ENCODE assay signal across 11 mouse cellular contexts in the genomic region with DNA sequence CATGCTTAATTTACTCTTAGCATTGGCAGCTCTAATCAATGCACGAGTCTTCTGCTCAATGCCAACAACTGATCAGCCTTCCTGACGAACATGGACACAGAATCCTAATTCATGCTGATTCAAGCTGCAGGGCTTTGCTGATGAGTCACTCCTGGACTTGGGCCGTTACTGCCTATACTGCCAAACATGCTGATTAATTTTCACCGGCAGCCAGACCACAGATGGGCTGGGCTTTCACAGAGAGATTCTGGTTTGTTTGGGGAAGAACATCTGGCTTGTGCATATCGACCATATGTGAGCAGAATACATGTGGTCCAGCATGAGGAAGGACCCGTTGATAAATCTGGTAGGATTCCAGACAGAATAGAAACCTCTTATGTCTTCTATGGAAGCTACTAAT.
A peak's percentile ranks its signal among the peaks of the same experiment; 100 is the strongest.
DNase-seq lines count a peak whose midpoint lies in the region; ATAC-seq and TF ChIP-seq lines count a peak whose summit lies in the region.
"Had no signal": no experiment of that assay in that cellular context is flagged by ENCODE, and none has a peak within 500 bp of the region (broad histone marks: within the 10 kb centered on the region; RNA-seq: fewer than 3 reads in every experiment).

No protein-coding gene starts in this region.

- WGBS in embryonic facial prominence, embryonic 14.5 days = 47% methylated on average over 6 of the region's 6 CpGs
- WGBS in embryonic facial prominence, embryonic 10.5 days = 81% methylated on average over 6 of the region's 6 CpGs
- WGBS in lung, embryonic 15.5 days = 42% methylated on average over 6 of the region's 6 CpGs
- WGBS in lung, postnatal 0 days = 58% methylated on average over 6 of the region's 6 CpGs

- no peak overlapping the region for H3K4me3 ChIP-seq in embryonic facial prominence, embryonic 14.5 days (ENCODE audit: low read depth, low read length)
- H3K4me3 ChIP-seq in embryonic facial prominence, embryonic 10.5 days = no peak overlapping the region
- no peak overlapping the region for H3K4me3 ChIP-seq in lung, embryonic 15.5 days
- H3K4me3 ChIP-seq in lung, postnatal 0 days (ENCODE audit: low read depth, low read length) = no peak overlapping the region
- H3K4me3 ChIP-seq: liver, embryonic 15.5 days; neural tube, embryonic 12.5 days had no signal

- no peak for TF ChIP-seq CTCF in lung, postnatal 0 days (IDR thresholded peaks at IDR 0.05)

- no peaks in the 10 kb centered on the region for H3K27me3 ChIP-seq in embryonic facial prominence, embryonic 14.5 days (replicated peaks; ENCODE audit: control insufficient read depth, insufficient read depth, low read length)
- H3K27me3 ChIP-seq in embryonic facial prominence, embryonic 10.5 days (replicated peaks; ENCODE audit: low read depth, poor library complexity, severe bottlenecking) = no peaks in the 10 kb centered on the region
- H3K27me3 ChIP-seq in lung, embryonic 15.5 days = no peaks in the 10 kb centered on the region
- no peaks in the 10 kb centered on the region for H3K27me3 ChIP-seq in lung, postnatal 0 days (replicated peaks; ENCODE audit: insufficient read depth, low read length)
- H3K27me3 ChIP-seq: liver, embryonic 15.5 days; neural tube, embryonic 12.5 days had no signal

- no peaks in the 10 kb centered on the region for H3K4me1 ChIP-seq in embryonic facial prominence, embryonic 14.5 days (ENCODE audit: control insufficient read depth, insufficient read depth, low read length)
- H3K4me1 ChIP-seq in embryonic facial prominence, embryonic 10.5 days = no peaks in the 10 kb centered on the region
- no peaks in the 10 kb centered on the region for H3K4me1 ChIP-seq in lung, embryonic 15.5 days
- no peaks in the 10 kb centered on the region for H3K4me1 ChIP-seq in lung, postnatal 0 days (ENCODE audit: insufficient read depth, low read depth, low read length)
- H3K4me1 ChIP-seq: liver, embryonic 15.5 days; neural tube, embryonic 12.5 days had no signal

- no peaks in the 10 kb centered on the region for H3K36me3 ChIP-seq in embryonic facial prominence, embryonic 14.5 days (ENCODE audit: control insufficient read depth, insufficient read depth, low read length)
- H3K36me3 ChIP-seq in embryonic facial prominence, embryonic 10.5 days (replicated peaks) = no peaks in the 10 kb centered on the region
- no peaks in the 10 kb centered on the region for H3K36me3 ChIP-seq in lung, embryonic 15.5 days
- H3K36me3 ChIP-seq in lung, postnatal 0 days (ENCODE audit: insufficient read depth, low read length) = no peaks in the 10 kb centered on the region
- H3K36me3 ChIP-seq: liver, embryonic 15.5 days; neural tube, embryonic 12.5 days had no signal

- H3K4me2 ChIP-seq in embryonic facial prominence, embryonic 14.5 days (ENCODE audit: low read depth, low read length) = no peak overlapping the region
- no peak overlapping the region for H3K4me2 ChIP-seq in lung, embryonic 15.5 days
- no peak overlapping the region for H3K4me2 ChIP-seq in lung, postnatal 0 days (replicated peaks; ENCODE audit: low read depth, low read length)
- H3K4me2 ChIP-seq: liver, embryonic 15.5 days; neural tube, embryonic 12.5 days had no signal

- intact Hi-C loops in heart, postnatal 10 days (cut with DNase I) = no loop called here

- no peak for TF ChIP-seq EP300 in lung, postnatal 0 days (IDR thresholded peaks at IDR 0.05)

- peak; percentile 78 for ATAC-seq in embryonic facial prominence, embryonic 14.5 days (ENCODE audit: low read depth)
- peak; percentile 57; the same call in 1 of the 2 replicates for ATAC-seq in lung, embryonic 15.5 days (ENCODE audit: borderline replicate concordance, extremely low read depth, low FRiP score, low TSS enrichment)
- no peak for ATAC-seq in lung, postnatal 0 days
- no peak for ATAC-seq in monocyte, adult 5-6 weeks (replicated peaks; ENCODE audit: insufficient number of reproducible peaks, low FRiP score, low TSS enrichment, poor library complexity, severe bottlenecking)

- DNase-seq in embryonic facial prominence, embryonic 14.5 days (ENCODE audit: low spot score) = peak; percentile 85
- no peak for DNase-seq in embryonic facial prominence, embryonic 10.5 days (ENCODE audit: low spot score)
- no peak for DNase-seq in lung, postnatal 0 days (ENCODE audit: low spot score)
- DNase-seq in heart, postnatal 10 days = peak; percentile 31 to 43
- DNase-seq in right cerebral cortex, postnatal 25 days = peak; percentile 20
- DNase-seq in spleen, postnatal 36 days (ENCODE audit: low spot score in 2 of 2) = no peak
- DNase-seq: thymus, postnatal 36 days had no signal

- no peak overlapping the region for H3K27ac ChIP-seq in embryonic facial prominence, embryonic 14.5 days (replicated peaks; ENCODE audit: low read depth, low read length)
- H3K27ac ChIP-seq in embryonic facial prominence, embryonic 10.5 days (replicated peaks) = no peak overlapping the region
- no peak overlapping the region for H3K27ac ChIP-seq in lung, embryonic 15.5 days
- no peak overlapping the region for H3K27ac ChIP-seq in lung, postnatal 0 days (ENCODE audit: low read length)
- H3K27ac ChIP-seq: liver, embryonic 15.5 days; neural tube, embryonic 12.5 days had no signal

- no peak overlapping the region for H3K9ac ChIP-seq in embryonic facial prominence, embryonic 14.5 days (ENCODE audit: low read depth, low read length)
- no peak overlapping the region for H3K9ac ChIP-seq in lung, embryonic 15.5 days
- no peak overlapping the region for H3K9ac ChIP-seq in lung, postnatal 0 days (replicated peaks; ENCODE audit: low read depth)
- H3K9ac ChIP-seq: liver, embryonic 15.5 days; neural tube, embryonic 12.5 days had no signal

- H3K9me3 ChIP-seq in embryonic facial prominence, embryonic 14.5 days (ENCODE audit: control insufficient read depth, low read length) = no peaks in the 10 kb centered on the region
- no peaks in the 10 kb centered on the region for H3K9me3 ChIP-seq in embryonic facial prominence, embryonic 10.5 days
- no peaks in the 10 kb centered on the region for H3K9me3 ChIP-seq in lung, embryonic 15.5 days
- no peaks in the 10 kb centered on the region for H3K9me3 ChIP-seq in lung, postnatal 0 days (ENCODE audit: low read length)
- H3K9me3 ChIP-seq: liver, embryonic 15.5 days; neural tube, embryonic 12.5 days had no signal

Comparison
In these comparisons a context has a peak if more than half of its experiments do, and no peak if none do; other contexts are left out.
1. ATAC-seq: peak in embryonic facial prominence, embryonic 14.5 days (single experiment) and lung, embryonic 15.5 days (single experiment); none in lung, postnatal 0 days (single experiment) and monocyte, adult 5-6 weeks (single experiment).
2. DNase-seq: peak in embryonic facial prominence, embryonic 14.5 days (single experiment), heart, postnatal 10 days (2 of 2) and right cerebral cortex, postnatal 25 days (single experiment); none in embryonic facial prominence, embryonic 10.5 days (single experiment), lung, postnatal 0 days (single experiment) and spleen, postnatal 36 days (0 of 2).